Mouse (Mus musculus) adrenal gland, postnatal 36 days (tissue): ENCODE measurements around the gene Sgf29. TPM values are rescaled to one million over a fixed set of nuclear protein-coding genes. Genes with fewer than 3 reads are reported as not detected.
A peak's percentile ranks its signal among the peaks of the same experiment; 100 is the strongest.

Source experiments
- DNase-seq, 2 experiments: peaks; one replicate each; pipeline ENCODE4 v3.0.0; 2021; ENCODE audit warnings: mixed read lengths in 1 of 2
- total RNA-seq, 2 experiments: library from RNA; stranded (reverse); gene quantifications; 2 replicates each; pipeline ENCODE4 v1.2.3; 2021

The Sgf29 gene
- total RNA-seq, 2 experiments from 2014 or later, result 39.0 to 41.7 TPM

DNA sequence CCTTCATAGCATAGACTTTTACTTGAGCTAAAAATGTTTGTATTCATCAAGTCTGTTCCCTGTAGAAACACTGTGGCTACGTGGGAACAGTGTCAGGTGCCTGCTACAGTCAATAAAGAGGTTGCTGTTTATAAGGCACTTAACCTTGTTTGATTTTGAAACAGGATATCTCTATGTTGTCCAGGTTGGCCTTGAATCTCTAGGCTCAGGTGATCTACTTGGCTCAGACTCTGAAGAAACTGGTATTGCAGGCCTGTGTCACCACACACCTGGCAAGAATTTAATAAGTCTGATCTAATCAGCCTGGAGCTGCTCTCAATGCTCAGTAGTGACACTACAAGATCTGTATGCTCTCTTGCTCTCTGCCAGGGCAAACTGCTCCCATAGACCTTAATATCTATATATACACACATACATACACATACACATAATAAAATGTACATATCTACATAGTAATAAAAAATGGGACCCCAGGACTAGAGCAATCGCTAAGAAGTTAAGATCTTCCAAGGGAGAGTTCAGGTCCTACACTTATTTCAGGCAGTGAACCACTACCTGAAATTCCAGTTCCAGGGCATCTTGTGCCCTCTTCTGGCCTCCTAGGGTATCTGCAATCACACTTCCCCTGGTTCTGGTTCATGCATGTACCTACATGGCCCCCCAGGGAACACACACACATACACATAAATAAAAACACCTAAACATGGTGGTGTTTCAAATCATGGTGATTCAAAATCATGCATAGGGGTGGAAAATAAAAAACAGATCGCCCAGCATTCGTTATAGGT, 12.2 kb upstream of the Sgf29 start:
- peak; percentile 42 to 52 for DNase-seq

DNA sequence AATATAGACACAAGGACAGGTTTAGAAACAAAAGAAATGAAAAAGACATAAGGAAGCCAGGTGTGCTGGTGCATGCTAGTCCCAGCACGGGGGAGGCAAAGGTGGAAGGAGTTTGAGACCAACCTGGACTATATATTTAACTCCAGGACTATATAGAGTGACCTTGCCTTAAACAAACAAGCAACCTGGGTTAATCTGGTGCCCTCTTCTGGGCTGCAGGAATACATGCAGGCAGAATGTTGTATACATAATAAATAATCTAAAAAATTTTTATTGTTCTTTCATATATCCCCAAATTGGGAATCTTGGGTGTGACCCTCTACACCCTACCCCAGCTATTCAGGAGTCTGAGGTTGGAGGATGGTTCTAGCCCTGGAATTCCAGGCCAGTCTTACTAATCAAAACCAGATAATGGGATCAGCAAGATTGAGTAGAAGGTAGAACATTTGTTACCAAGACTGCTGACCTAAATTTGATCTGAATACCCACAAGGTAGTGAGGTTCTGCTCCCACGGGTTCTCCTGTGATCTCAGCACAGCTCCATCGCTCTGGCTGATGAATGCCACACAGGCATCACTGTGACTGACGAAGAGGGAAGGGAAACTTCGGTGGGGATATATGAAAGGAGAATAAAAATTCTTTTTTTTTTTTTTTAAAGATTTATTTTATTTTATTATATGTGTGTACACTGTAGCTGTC, 6.4 kb upstream of the Sgf29 start:
- DNase-seq, result no peak

DNA sequence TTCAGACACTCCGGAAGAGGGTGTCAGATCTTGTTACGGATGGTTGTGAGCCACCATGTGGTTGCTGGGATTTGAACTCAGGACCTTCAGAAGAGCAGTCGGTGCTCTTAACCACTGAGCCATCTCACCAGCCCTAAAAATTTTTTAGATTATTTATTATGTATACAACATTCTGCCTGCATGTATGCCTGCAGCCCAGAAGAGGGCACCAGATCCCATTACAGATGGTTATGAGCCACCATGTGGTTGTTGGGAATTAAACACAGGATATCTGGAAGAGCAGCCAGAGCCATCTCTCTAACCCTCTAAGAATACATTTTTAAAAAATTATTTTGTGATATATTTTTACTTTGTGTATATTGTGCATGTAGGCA, 5.9 kb upstream of the Sgf29 start:
- peak; percentile 41 to 60 for DNase-seq

DNA sequence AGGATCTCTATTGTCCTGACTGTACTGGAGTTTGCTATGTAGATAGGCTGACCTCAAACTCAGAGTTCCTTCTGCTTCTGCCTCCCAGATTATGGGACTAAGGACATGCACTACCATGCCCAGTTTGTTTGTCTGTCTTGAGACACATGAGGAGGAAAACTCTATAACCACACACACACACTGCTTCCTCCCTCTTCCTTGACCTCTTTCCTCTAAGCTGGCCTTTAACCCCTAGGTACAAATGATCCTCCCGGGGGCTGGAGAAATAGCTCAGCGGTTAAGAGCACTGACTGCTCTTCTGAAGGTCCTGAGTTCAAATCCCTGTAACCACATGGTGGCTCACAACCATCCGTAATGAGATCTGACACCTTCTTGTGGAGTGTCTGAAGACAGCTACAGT, 4.8 kb upstream of the Sgf29 start:
- no peak for DNase-seq

GRCm38 (mm10) chr7:126644914-126645313, 4.2 kb upstream of the Sgf29 start:
- no peak for DNase-seq

GRCm38 (mm10) chr7:126645708-126646107, 3.4 kb upstream of the Sgf29 start:
- no peak for DNase-seq

DNA sequence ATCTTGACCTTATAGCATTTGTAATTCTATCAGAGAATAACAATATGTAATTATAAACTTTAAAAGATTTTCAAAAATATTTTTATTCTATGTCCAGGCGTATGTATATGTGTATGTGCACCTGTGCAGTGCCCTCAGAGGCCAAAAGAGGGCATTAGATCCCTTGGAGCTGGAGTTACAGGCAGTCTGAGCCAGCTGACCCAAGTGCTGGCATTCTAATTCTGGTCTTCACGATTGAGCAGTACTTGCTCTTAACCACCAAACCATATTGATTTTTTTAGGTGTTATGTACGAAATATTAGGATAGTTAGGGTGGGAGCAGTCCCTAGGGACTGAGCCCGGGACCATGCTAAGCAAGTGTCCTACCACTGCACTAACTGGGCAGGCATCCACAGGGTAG, 623 bp upstream of the Sgf29 start:
- no peak for DNase-seq

GRCm38 (mm10) chr7:126650852-126651251, 1.7 kb downstream of the Sgf29 start:
- DNase-seq, result no peak

- no peak for DNase-seq
Observed at GRCm38 (mm10) chr7:126653991-126654390, 4.9 kb downstream of the Sgf29 start.

DNA sequence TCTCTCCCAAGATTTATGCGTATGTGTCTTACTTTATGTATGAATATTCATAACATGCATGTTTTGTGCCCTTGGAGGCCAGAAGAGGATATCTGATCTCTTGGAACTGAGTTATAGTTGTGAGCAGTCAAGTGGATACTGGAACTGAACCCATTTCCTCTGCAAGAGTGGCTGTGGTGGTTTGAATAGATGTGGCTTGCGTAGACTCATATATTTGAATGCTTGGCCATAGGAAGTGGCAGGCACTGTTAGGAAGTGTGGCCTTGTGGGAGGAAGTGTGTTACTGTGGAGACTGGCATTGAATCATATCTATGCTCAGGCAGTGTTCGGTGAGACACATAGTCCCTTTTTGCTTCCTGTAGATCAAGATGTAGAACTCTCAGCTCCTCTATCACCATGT, 6.6 kb downstream of the Sgf29 start:
- no peak for DNase-seq

- no peak for DNase-seq
Observed at GRCm38 (mm10) chr7:126657522-126657921, 8.4 kb downstream of the Sgf29 start.

DNA sequence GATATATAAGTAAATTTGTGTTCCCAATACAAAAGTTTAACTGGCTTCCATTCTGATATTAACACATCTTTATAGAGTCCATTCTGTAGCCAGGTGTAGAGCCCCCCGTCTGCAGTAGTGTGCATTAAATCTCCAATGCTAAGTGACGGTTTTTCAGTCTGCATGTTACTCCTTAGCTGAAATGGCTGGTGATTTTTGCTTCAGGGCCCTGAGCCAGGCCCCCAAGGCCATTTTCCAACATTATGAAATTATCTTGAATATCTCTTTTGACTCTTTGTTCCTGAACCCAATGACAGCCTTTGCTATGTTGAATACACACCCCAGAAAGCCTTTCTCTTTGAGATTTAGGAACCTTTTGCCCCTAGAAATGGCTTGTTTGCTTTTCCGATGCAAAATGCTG, 10.7 kb downstream of the Sgf29 start:
- DNase-seq, result peak; percentile 39 to 49

- no peak for DNase-seq
Observed at GRCm38 (mm10) chr7:126663646-126664045, 14.5 kb downstream of the Sgf29 start.

DNA sequence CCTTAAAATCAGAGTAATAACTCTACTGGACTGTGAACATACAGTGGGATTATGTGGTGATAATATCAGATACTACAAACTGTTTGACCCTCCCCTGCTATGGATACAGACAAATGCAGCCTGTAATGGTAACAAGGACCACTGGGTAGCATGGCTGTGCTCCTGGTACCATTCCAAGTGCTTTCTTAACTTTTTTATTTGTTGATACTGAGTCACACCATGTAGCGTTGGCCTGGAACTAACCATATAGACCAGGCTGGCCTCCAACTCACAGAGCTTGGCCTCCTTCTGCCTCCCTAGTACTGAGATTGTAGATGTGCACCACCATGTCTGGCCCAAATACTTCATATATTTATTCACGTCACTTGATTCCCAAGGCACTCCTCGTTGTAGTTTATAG, 16.2 kb downstream of the Sgf29 start:
- peak; percentile 32 to 45 for DNase-seq

GRCm38 (mm10) chr7:126667495-126668090, 18.5 kb downstream of the Sgf29 start:
- no peak for DNase-seq

- no peak for DNase-seq
Observed at GRCm38 (mm10) chr7:126668452-126668851, 19.3 kb downstream of the Sgf29 start.

- no peak for DNase-seq
Observed at GRCm38 (mm10) chr7:126670152-126670551, 21.0 kb downstream of the Sgf29 start.

- DNase-seq, result no peak
Observed at GRCm38 (mm10) chr7:126672111-126672510, 23.0 kb downstream of the Sgf29 start.

GRCm38 (mm10) chr7:126675104-126675503, 26.0 kb downstream of the Sgf29 start:
- DNase-seq, result no peak

- peak; percentile 29 to 63 for DNase-seq
Observed at GRCm38 (mm10) chr7:126676207-126676606, 27.1 kb downstream of the Sgf29 start, which contains the start of gene Sult1a1. Gene Sult1a1 (minus strand): TSS chr7:126676432.

DNA sequence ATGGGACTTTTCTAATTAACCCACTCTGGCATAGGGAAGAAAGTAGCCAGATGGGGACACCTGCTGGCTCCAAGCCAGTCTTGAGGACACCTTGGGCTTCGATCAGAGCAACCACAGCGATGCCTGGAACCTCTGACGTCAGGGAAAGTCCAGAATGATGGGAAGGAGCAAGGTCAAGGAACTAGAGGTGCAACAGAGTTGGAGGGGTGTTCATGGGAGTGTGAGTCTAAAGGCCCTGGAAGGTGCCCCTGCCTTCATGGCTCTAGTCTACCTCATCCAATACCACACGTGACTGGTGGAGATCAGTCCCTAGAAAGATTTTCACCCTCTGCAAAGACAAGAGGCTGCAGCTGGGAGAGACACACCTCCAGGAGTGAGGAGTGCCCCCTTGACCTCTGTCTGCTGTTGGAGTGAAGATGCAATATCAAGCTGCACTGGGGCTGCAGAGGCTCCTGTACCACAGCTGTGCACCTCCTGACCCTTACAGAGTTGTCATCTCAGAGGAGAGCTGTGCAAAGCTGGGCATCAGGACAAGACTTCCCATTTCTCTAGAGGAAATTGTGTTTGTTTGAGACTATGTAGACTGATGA, 27.6 kb downstream of the Sgf29 start:
- DNase-seq, result no peak

- DNase-seq, result no peak
Observed at GRCm38 (mm10) chr7:126678545-126679341, 29.6 kb downstream of the Sgf29 start.
